8 mouse cellular contexts compared by ENCODE assay signal in the genomic region with DNA sequence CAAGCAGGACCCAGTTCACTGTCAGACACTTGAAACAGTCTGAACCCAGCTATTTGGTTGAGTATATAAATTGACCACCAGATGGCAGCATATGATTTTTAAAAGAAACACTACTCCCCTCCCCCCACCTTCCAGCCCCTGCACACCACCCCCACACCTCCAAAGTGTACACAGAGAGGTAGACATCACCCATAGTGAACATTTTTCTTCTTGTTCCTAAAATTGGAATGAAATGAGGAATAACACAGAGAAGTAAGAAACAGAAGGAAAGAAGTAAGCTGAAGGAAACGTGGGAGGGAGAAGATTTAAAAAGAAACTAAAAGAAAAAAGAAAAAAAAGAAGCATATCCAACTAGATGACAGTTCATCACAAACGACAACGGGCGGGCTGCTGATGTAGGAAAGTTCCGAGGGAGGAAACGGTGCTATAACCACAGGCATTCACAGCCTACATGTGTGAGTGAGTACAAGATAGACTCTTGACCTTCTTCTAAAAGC.
A peak's percentile ranks its signal among the peaks of the same experiment; 100 is the strongest.
DNase-seq lines count a peak whose midpoint lies in the region; ATAC-seq lines count a peak whose summit lies in the region.

No protein-coding gene starts in this region.

- H3K36me3 ChIP-seq in kidney, embryonic 14.5 days (ENCODE audit: control insufficient read depth, insufficient read depth, low read length) = no peaks in the 10 kb centered on the region
- H3K36me3 ChIP-seq in hindbrain, embryonic 16.5 days (ENCODE audit: control insufficient read depth, insufficient read depth, low read length) = no peaks in the 10 kb centered on the region

- no peak overlapping the region for H3K4me3 ChIP-seq in kidney, embryonic 14.5 days (ENCODE audit: low read length)
- no peak overlapping the region for H3K4me3 ChIP-seq in hindbrain, embryonic 16.5 days (ENCODE audit: low read length)

- H3K9me3 ChIP-seq in kidney, embryonic 14.5 days (ENCODE audit: control insufficient read depth, low read length) = no peaks in the 10 kb centered on the region
- H3K9me3 ChIP-seq in hindbrain, embryonic 16.5 days (ENCODE audit: control insufficient read depth, low read length) = no peaks in the 10 kb centered on the region

- WGBS in kidney, embryonic 14.5 days = 47% methylated on average over 6 of the region's 6 CpGs
- WGBS in hindbrain, embryonic 16.5 days = 78% methylated on average over 6 of the region's 6 CpGs

- no peak overlapping the region for H3K9ac ChIP-seq in kidney, embryonic 14.5 days (ENCODE audit: low read depth, low read length)
- H3K9ac ChIP-seq in hindbrain, embryonic 16.5 days (ENCODE audit: low read depth, low read length) = no peak overlapping the region

- no peak for DNase-seq in kidney, postnatal 10 days
- DNase-seq in CD8-positive naive resting alpha-beta T cell, adult 2 months (ENCODE audit: low read depth in 2 of 2, low spot score in 2 of 2) = peak; percentile 34 to 54
- DNase-seq in ZHBTc4 (ENCODE audit: low read depth, low spot score) = peak; percentile 65
- DNase-seq in naive thymus-derived CD4-positive, alpha-beta T cell, adult 2 months (ENCODE audit: low read depth) = peak; percentile 89
- no peak for DNase-seq in urinary bladder, postnatal 10 days (ENCODE audit: low spot score)
- no peak for DNase-seq in gastrocnemius, postnatal 10 days

- no peaks in the 10 kb centered on the region for H3K4me1 ChIP-seq in kidney, embryonic 14.5 days (ENCODE audit: control insufficient read depth, insufficient read depth, low read length)
- H3K4me1 ChIP-seq in hindbrain, embryonic 16.5 days (ENCODE audit: control insufficient read depth, insufficient read depth, low read depth, low read length) = no peaks in the 10 kb centered on the region

- H3K27ac ChIP-seq in kidney, embryonic 14.5 days (ENCODE audit: low read depth, low read length) = no peak overlapping the region
- H3K27ac ChIP-seq in hindbrain, embryonic 16.5 days (ENCODE audit: low read depth, low read length) = no peak overlapping the region

- no peak overlapping the region for H3K4me2 ChIP-seq in kidney, embryonic 14.5 days (replicated peaks; ENCODE audit: low read depth, low read length)
- no peak overlapping the region for H3K4me2 ChIP-seq in hindbrain, embryonic 16.5 days (ENCODE audit: low read length)

- H3K27me3 ChIP-seq in kidney, embryonic 14.5 days (ENCODE audit: control insufficient read depth, insufficient read depth, low read length) = no peaks in the 10 kb centered on the region
- H3K27me3 ChIP-seq in hindbrain, embryonic 16.5 days (replicated peaks; ENCODE audit: control insufficient read depth, insufficient read depth, low read length) = no peaks in the 10 kb centered on the region

- ATAC-seq in kidney, embryonic 14.5 days (ENCODE audit: low FRiP score, low TSS enrichment) = peak; percentile 84; the same call in 1 of the 2 replicates
- ATAC-seq in hindbrain, embryonic 16.5 days = peak; percentile 69

Comparison
In these comparisons a context has a peak if more than half of its experiments do, and no peak if none do; other contexts are left out.
1. DNase-seq: peak in CD8-positive naive resting alpha-beta T cell, adult 2 months (2 of 2), ZHBTc4 (single experiment) and naive thymus-derived CD4-positive, alpha-beta T cell, adult 2 months (single experiment); none in kidney, postnatal 10 days (single experiment), urinary bladder, postnatal 10 days (single experiment) and gastrocnemius, postnatal 10 days (single experiment).